Mouse (Mus musculus) cortical plate, adult 2 months (tissue): ENCODE measurements around the gene Prkch. TPM values are rescaled to one million over a fixed set of nuclear protein-coding genes. Genes with fewer than 3 reads are reported as not detected.

Experiments
- H3K27ac ChIP-seq: fragments of 200-500 bp; 2 replicates; pipeline ENCODE4 v1.5.1; 2012; ENCODE audit warnings: low read length, control low read depth, inconsistent platforms; ENCODE audit not compliant: insufficient read depth
- H3K4me1 ChIP-seq: fragments of 200-500 bp; 2 replicates; pipeline ENCODE4 v1.6.1; 2011; ENCODE audit warnings: low read length; ENCODE audit not compliant: control insufficient read depth, insufficient read depth
- H3K4me3 ChIP-seq: fragments of 200-500 bp; 2 replicates; pipeline ENCODE4 v1.5.1; 2011; ENCODE audit warnings: mild to moderate bottlenecking, low read length, control low read depth; ENCODE audit not compliant: insufficient read depth
- CTCF ChIP-seq: fragments of 200-500 bp; IDR thresholded peaks from 2 replicates; pipeline ENCODE4 v1.5.1; 2011; ENCODE audit warnings: mild to moderate bottlenecking, control low read depth, low read length; ENCODE audit not compliant: insufficient read depth; ENCODE audit errors: extremely low read depth
- POLR2A ChIP-seq: fragments of 200-500 bp; IDR thresholded peaks from 2 replicates; pipeline ENCODE4 v1.6.1; 2011; ENCODE audit warnings: mild to moderate bottlenecking, low read length, control low read depth; ENCODE audit not compliant: insufficient read depth; ENCODE audit errors: extremely low read depth
- polyA plus RNA-seq: library from polyadenylated mRNA; depleted of rRNA; stranded (reverse); fragments of >200 nt; gene quantifications from 2 replicates; pipeline ENCODE4 v1.2.3, GENCODE M21; 2012

Prkch gene
- polyA plus RNA-seq, 1 experiment, result 5.3 TPM

DNA sequence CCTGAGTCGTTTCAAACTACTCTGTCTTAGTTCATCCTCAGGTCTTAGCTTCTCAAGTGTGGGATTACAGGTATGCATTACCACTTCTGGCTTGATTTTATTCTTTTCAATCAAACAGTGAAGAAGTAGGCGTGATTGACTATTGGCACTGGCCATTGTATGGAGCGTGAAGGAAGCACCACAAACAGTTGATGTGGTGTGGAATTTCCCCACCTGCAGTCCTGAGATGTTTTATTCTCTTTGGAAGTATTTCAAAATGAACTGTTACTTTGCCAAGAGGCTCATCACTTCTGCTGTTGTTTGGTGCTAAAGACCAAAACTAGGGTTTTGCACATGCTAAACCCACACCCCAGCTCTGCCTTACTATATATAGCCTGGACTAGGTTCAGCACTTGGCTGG lies 24.7 kb downstream of the Prkch start:
- TF ChIP-seq CTCF, result no peak
- TF ChIP-seq POLR2A, result no peak
- H3K4me1 ChIP-seq, result no peaks in the 10 kb centered on the region
- no peak overlapping the region for H3K4me3 ChIP-seq
- no peak overlapping the region for H3K27ac ChIP-seq

DNA sequence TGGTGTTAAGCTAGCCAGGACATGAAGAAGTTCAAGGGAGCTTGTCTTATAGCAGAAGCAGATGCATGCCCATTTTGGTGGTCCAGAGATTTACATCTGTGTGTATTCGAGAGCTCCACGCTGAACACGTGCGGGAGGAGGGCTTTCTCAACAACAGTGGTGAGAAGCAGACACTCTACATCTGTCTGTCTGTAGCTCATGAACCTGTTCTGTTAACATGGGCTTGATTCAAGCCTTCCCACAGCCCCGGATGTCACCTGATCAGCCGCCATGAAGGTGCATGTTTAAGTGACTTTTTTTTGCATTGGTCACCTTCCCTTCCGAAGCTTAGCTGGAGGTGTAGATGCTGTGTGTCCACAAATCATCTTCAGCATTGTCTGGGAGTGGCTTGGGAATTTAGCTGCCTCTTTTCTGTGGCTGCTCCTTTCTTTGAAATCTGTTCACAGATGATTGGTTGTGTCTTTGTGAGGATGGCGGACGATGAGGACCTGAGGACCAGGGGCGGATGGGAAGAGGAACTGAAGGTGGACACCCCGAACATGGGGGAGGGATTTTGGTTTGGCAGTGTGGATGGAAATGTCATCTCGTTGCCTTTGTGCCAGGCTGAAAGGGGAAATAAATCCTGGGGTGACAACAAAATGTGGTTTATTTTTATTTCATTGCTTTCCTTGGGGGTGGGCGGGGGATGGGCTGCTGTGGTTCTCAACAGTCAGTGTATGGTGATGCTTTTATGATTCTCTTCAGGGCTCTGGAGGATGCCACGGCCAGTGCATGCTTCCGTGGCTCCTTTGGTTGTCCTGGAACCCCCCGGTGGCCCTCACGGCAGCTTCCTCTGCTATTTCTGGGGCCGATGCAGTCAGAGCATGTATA lies 25.3 kb downstream of the Prkch start:
- H3K4me1 ChIP-seq, result no peaks in the 10 kb centered on the region
- TF ChIP-seq POLR2A (no peak), CTCF (no peak)
- H3K27ac ChIP-seq, result no peak overlapping the region
- H3K4me3 ChIP-seq, result no peak overlapping the region

DNA sequence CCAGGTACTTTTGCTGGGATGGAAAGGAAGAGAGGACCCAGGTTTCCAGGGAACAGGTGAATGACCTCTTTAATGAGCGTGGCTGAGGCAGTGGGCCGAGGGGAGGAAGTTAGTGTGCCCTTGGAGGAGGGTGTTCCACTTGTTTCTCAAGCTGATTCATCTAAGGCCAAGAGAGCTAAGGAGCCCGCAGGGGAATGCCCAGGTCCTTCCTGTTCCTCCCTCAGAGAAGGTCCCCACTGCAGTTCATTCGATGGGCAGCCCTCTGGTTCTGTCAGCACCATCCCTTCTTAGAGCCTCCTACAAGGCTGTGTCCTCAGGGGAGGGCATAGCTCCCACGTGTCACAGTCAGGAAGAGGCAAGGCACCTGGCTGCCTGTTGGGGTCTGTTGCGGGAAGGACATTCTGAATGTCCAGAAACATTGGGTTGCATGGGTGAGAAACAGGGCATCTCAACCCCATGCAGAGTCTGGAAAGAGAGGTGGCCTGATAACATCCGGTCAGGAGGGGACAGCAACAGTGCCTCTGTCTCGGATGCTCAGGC lies 26.3 kb downstream of the Prkch start:
- TF ChIP-seq CTCF, result no peak
- TF ChIP-seq POLR2A, result no peak
- no peaks in the 10 kb centered on the region for H3K4me1 ChIP-seq
- no peak overlapping the region for H3K27ac ChIP-seq
- no peak overlapping the region for H3K4me3 ChIP-seq

DNA sequence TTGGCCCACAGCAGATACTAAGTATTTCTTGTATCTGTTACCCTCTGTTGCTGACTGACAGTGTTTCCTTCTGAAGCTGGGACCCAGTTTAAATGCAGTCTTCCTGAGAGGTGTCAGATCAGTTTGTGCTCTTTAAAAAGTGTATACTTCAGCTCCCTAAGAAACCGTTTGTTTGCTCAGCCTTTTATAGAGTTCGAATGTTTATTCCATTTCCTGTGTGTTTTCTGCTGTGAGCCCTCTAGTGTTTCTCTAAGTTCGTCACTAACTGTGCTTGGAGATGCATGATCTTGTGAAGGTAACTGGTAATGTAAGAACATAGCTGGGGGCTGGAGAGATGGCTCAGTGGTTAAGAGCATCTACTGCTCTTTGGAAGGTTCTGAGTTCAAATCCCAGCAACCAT lies 27.1 kb downstream of the Prkch start:
- Histone ChIP-seq H3K4me3 (no peak overlapping the region), H3K4me1 (no peaks in the 10 kb centered on the region), H3K27ac (no peak overlapping the region)
- TF ChIP-seq POLR2A (no peak), CTCF (no peak)

- Histone ChIP-seq H3K4me1 (no peaks in the 10 kb centered on the region), H3K27ac (no peak overlapping the region), H3K4me3 (no peak overlapping the region)
- TF ChIP-seq CTCF (no peak), POLR2A (no peak)
These were observed 28.6 kb downstream of the Prkch start for GRCm38 (mm10) chr12:73613183-73613582.

DNA sequence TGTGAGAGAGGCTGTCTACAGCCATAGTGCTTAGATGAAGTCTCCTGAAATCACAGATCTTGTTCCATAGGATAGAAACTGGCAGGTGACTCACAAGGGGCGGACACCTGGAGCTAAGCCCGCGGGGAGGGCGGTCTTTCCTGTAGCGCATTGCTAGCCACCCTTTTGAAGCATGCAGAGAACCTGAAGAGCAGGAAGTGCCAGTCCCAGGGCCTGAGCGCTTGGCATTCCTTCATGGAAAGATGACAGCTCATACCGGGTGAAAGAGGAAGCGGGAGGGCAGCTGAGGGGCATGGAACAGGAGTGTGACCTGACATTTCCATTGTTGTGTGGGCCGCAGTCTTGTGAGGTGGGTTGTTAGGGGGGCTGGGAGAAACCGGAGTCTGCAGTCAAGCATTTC lies 33.1 kb downstream of the Prkch start:
- no peaks in the 10 kb centered on the region for H3K4me1 ChIP-seq
- no peak for TF ChIP-seq CTCF
- TF ChIP-seq POLR2A, result no peak
- H3K4me3 ChIP-seq, result no peak overlapping the region
- H3K27ac ChIP-seq, result no peak overlapping the region

DNA sequence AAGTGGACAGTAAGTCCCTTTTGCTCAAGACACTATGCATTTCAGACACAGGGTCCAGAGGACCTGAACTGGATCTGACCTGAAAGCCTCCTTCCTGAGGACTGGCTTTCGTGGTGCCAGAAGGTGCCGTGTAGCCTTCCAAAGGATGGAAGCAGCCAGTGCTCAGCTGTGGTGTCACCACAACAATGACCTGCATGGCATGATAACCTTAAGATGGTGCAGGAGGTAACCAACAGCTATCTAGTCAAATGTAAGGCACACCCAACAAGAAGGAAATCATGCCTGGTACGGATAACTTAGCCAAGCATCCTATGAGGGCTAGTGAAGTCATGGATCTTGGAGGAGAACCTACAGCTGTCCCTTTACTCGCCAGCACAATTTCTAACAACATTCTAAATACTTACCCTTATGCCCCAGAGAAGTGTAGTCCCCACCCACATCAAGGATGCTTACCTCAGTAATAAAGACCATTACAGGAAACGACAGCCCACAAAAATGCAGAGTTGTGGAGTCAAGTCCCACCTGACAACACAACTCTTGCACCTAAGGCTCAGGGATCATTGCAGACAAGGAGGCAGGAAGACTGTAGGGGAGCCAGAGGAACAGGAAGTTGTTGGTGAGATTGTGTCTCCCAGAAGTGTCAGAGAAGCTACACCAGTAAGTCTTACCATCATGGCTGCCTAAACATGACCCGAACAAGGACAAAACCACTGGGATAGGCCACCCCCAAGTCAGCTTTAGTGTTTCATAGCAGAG lies 40.9 kb downstream of the Prkch start:
- H3K4me3 ChIP-seq, result no peak overlapping the region
- no peak for TF ChIP-seq CTCF
- TF ChIP-seq POLR2A, result no peak
- no peaks in the 10 kb centered on the region for H3K4me1 ChIP-seq
- H3K27ac ChIP-seq, result no peak overlapping the region

DNA sequence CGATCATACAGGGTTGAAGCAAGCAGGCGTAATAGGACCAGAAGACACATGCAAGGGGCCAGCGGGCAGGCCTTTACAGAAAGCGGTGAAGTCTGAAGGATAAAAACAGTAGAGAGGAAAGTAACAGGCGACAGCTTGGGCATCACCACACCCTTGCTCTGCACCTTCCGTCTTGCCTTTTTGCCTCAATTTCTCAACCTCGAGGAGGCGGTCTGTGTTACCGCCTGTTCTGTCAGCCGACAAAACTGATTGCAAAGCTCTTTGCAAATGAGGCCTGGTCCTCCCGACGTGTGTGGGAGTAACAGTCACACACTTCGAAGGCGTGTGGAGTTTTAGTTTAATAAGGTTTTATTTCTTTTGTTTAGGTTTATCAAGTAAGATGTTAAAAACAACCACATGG lies 43.3 kb downstream of the Prkch start:
- no peaks in the 10 kb centered on the region for H3K4me1 ChIP-seq
- TF ChIP-seq CTCF (no peak), POLR2A (no peak)
- H3K27ac ChIP-seq, result no peak overlapping the region
- H3K4me3 ChIP-seq, result no peak overlapping the region

DNA sequence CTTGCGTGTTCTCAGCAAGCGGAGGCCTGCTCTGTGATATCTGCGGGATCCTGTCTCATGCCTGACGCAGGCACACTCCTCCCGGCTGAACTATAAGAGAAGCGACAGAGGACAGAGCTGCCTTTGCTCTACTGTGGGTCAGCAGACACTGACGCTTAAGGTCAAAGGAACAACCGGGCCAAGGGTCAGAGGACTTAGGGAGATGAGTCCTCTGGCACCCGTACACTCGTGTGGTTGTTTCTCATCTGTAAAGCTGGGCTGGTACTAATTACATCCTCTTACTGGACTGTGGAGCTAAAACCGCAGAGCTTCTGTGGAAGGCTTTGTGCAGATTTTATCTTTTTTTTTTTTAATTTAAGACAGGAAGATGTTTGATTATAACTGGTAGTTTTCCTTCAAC lies 46.0 kb downstream of the Prkch start:
- no peak overlapping the region for H3K4me3 ChIP-seq
- H3K4me1 ChIP-seq, result no peaks in the 10 kb centered on the region
- no peak overlapping the region for H3K27ac ChIP-seq
- TF ChIP-seq CTCF (no peak), POLR2A (no peak)
